Mouse (Mus musculus) forelimb bud, embryonic 11.5 days (tissue): ENCODE data around the gene A730009L09Rik.
A peak's percentile ranks its signal among the peaks of the same experiment; 100 is the strongest.

Experiments used
- DNase-seq: peaks from one replicate; pipeline ENCODE4 v3.0.0-alpha.2; 2012; ENCODE audit warnings: low read depth, low spot score

Gene A730009L09Rik

GRCm38 (mm10) chr16:84559569-84560278, 44.8 kb downstream of the A730009L09Rik start:
- DNase-seq, result peak; percentile 32

GRCm38 (mm10) chr16:84560279-84560602, 45.3 kb downstream of the A730009L09Rik start:
- DNase-seq, result no peak
